Mouse (Mus musculus): ENCODE results near the gene Pcyt1a.
"Not testable (repeated sequence)": the region's sequence is repeated elsewhere in the genome, so short reads cannot be mapped to it uniquely, and the experiment has no call there.

Gene Pcyt1a

GRCm38 (mm10) chr16:32469404-32470105 is 38.8 kb downstream of the Pcyt1a start:
- DNase-seq (ENCODE audit: inconsistent age in 2 of 2, low spot score in 1 of 2) = no peak

GRCm38 (mm10) chr16:32472276-32473015 is 41.7 kb downstream of the Pcyt1a start:
- no peak for DNase-seq (ENCODE audit: inconsistent age in 2 of 2, low spot score in 1 of 2)

GRCm38 (mm10) chr16:32477315-32477714 is 46.6 kb downstream of the Pcyt1a start:
- no peak for DNase-seq (ENCODE audit: inconsistent age in 2 of 2, low spot score in 1 of 2)

GRCm38 (mm10) chr16:32479415-32479814 is 48.7 kb downstream of the Pcyt1a start:
- no peak for DNase-seq (ENCODE audit: inconsistent age in 2 of 2, low spot score in 1 of 2)

- no peak for DNase-seq (ENCODE audit: inconsistent age in 2 of 2, low spot score in 1 of 2)
Observed at GRCm38 (mm10) chr16:32484431-32484871, 53.7 kb downstream of the Pcyt1a start.

GRCm38 (mm10) chr16:32485209-32485608 is 54.5 kb downstream of the Pcyt1a start:
- no peak for DNase-seq (ENCODE audit: inconsistent age in 2 of 2, low spot score in 1 of 2)

- DNase-seq (ENCODE audit: inconsistent age in 2 of 2, low spot score in 1 of 2) = no peak
Observed at GRCm38 (mm10) chr16:32486046-32486445, 55.3 kb downstream of the Pcyt1a start.

GRCm38 (mm10) chr16:32487234-32488111 is 56.8 kb downstream of the Pcyt1a start, which contains the start of gene Slc51a:
Gene Slc51a (minus strand): TSS chr16:32487879.
- DNase-seq (ENCODE audit: inconsistent age in 2 of 2, low spot score in 1 of 2) = no peak

GRCm38 (mm10) chr16:32488939-32489338 is 58.2 kb downstream of the Pcyt1a start:
- no peak for DNase-seq (ENCODE audit: inconsistent age in 2 of 2, low spot score in 1 of 2)

GRCm38 (mm10) chr16:32494371-32494770 is 63.6 kb downstream of the Pcyt1a start:
- DNase-seq (ENCODE audit: inconsistent age in 2 of 2, low spot score in 1 of 2) = not testable (repeated sequence)

- no peak for DNase-seq (ENCODE audit: inconsistent age in 2 of 2, low spot score in 1 of 2)
Observed at GRCm38 (mm10) chr16:32495965-32496364, 65.2 kb downstream of the Pcyt1a start, which contains the start of gene Zdhhc19. Gene Zdhhc19 (plus strand): TSS chr16:32496265.

- DNase-seq (ENCODE audit: inconsistent age in 2 of 2, low spot score in 1 of 2) = no peak
Observed at GRCm38 (mm10) chr16:32498996-32499395, 68.3 kb downstream of the Pcyt1a start.

- peak; percentile 80 to 94 for DNase-seq (ENCODE audit: inconsistent age in 2 of 2, low spot score in 1 of 2)
Observed at GRCm38 (mm10) chr16:32499430-32500037, 68.8 kb downstream of the Pcyt1a start.

- DNase-seq (ENCODE audit: inconsistent age in 2 of 2, low spot score in 1 of 2) = no peak
Observed at GRCm38 (mm10) chr16:32501459-32501858, 70.7 kb downstream of the Pcyt1a start.

- DNase-seq (ENCODE audit: inconsistent age in 2 of 2, low spot score in 1 of 2) = no peak
Observed at GRCm38 (mm10) chr16:32502621-32503335, 72.1 kb downstream of the Pcyt1a start.

- no peak for DNase-seq (ENCODE audit: inconsistent age in 2 of 2, low spot score in 1 of 2)
Observed at GRCm38 (mm10) chr16:32503633-32504032, 72.9 kb downstream of the Pcyt1a start.

GRCm38 (mm10) chr16:32506298-32506697 is 75.6 kb downstream of the Pcyt1a start:
- DNase-seq (ENCODE audit: inconsistent age in 2 of 2, low spot score in 1 of 2) = no peak

- DNase-seq (ENCODE audit: inconsistent age in 2 of 2, low spot score in 1 of 2) = no peak
Observed at GRCm38 (mm10) chr16:32506868-32507267, 76.1 kb downstream of the Pcyt1a start.

- peak; percentile 50 to 86 for DNase-seq (ENCODE audit: inconsistent age in 2 of 2, low spot score in 1 of 2)
Observed at GRCm38 (mm10) chr16:32507407-32507806, 76.7 kb downstream of the Pcyt1a start.

GRCm38 (mm10) chr16:32508035-32508434 is 77.3 kb downstream of the Pcyt1a start:
- no peak for DNase-seq (ENCODE audit: inconsistent age in 2 of 2, low spot score in 1 of 2)

Measured in adrenal gland, adult (tissue).